Mouse (Mus musculus): ENCODE results near the gene Spire2.

- no peak for TF ChIP-seq CTCF (IDR thresholded peaks at IDR 0.05; ENCODE audit: extremely low read depth, insufficient read depth, insufficient read length, insufficient replicate concordance)
- TF ChIP-seq POLR2A (IDR thresholded peaks at IDR 0.05; ENCODE audit: low read depth, low read length): no peak
These were observed 76.4 kb downstream of the Spire2 start for GRCm38 (mm10) chr8:123408586-123409544.

Data from spleen, adult 2 months (tissue).